Comparison of ENCODE assay signal across 18 mouse cellular contexts in genomic region chr2:44318436-44318835, GRCm38 (mm10).
DNase-seq lines count a peak whose midpoint lies in the region; ATAC-seq lines count a peak whose summit lies in the region.
"Had no signal": no experiment of that assay in that cellular context is flagged by ENCODE, and none has a peak within 500 bp of the region (broad histone marks: within the 10 kb centered on the region; RNA-seq: fewer than 3 reads in every experiment).

No protein-coding gene starts in this region.

- intact Hi-C loops in heart, postnatal 25 days (cut with DNase I): no loop called here

- H3K4me3 ChIP-seq in kidney, embryonic 16.5 days (ENCODE audit: low read length): no peak overlapping the region
- H3K4me3 ChIP-seq: limb, embryonic 15.5 days; midbrain, embryonic 12.5 days had no signal

- H3K9ac ChIP-seq in kidney, embryonic 16.5 days (replicated peaks; ENCODE audit: low read length): no peak overlapping the region
- H3K9ac ChIP-seq: limb, embryonic 15.5 days; midbrain, embryonic 12.5 days had no signal

- peak; percentile 89 for DNase-seq in heart, adult 11 months
- no peak for DNase-seq in heart, postnatal 25 days (ENCODE audit: low spot score)
- peak; percentile 19 for DNase-seq in urinary bladder, postnatal 25 days (ENCODE audit: low spot score)
- no peak for DNase-seq in urinary bladder, postnatal 10 days (ENCODE audit: low spot score)
- DNase-seq in testis, postnatal 14 days (ENCODE audit: low spot score): peak; percentile 21
- no peak for DNase-seq in thymus, postnatal 0 days (ENCODE audit: low spot score)
- DNase-seq: cerebellum, postnatal 14 days; embryo, embryonic 11 days; lung, postnatal 4 days; right cerebral cortex, adult 18-20 months had no signal

- H3K27me3 ChIP-seq in kidney, embryonic 16.5 days (ENCODE audit: insufficient read depth, low read length): no peaks in the 10 kb centered on the region
- H3K27me3 ChIP-seq: CH12.LX; limb, embryonic 15.5 days; midbrain, embryonic 12.5 days had no signal

- H3K4me1 ChIP-seq in kidney, embryonic 16.5 days (ENCODE audit: insufficient read depth, low read length): no peaks in the 10 kb centered on the region
- H3K4me1 ChIP-seq: limb, embryonic 15.5 days; midbrain, embryonic 12.5 days had no signal

- H3K36me3 ChIP-seq in kidney, embryonic 16.5 days (ENCODE audit: insufficient read depth, low read length): no peaks in the 10 kb centered on the region
- H3K36me3 ChIP-seq: limb, embryonic 15.5 days; midbrain, embryonic 12.5 days had no signal

- H3K4me2 ChIP-seq in kidney, embryonic 16.5 days (replicated peaks; ENCODE audit: low read depth, low read length): no peak overlapping the region
- H3K4me2 ChIP-seq: limb, embryonic 15.5 days; midbrain, embryonic 12.5 days had no signal

- H3K9me3 ChIP-seq in kidney, embryonic 16.5 days (ENCODE audit: low read length): no peaks in the 10 kb centered on the region
- H3K9me3 ChIP-seq: limb, embryonic 15.5 days; midbrain, embryonic 12.5 days had no signal

- H3K27ac ChIP-seq in kidney, embryonic 16.5 days (ENCODE audit: low read length): peak overlapping the region; percentile 87
- H3K27ac ChIP-seq: hindbrain, postnatal 0 days; limb, embryonic 15.5 days; midbrain, embryonic 12.5 days had no signal

- WGBS in kidney, embryonic 16.5 days: 69% methylated on average over 6 of the region's 6 CpGs

- peak; percentile 73 for ATAC-seq in kidney, embryonic 16.5 days (ENCODE audit: low FRiP score, low TSS enrichment)
- no peak for ATAC-seq in granulocyte monocyte progenitor cell, adult 5-6 weeks (replicated peaks; ENCODE audit: poor library complexity, severe bottlenecking)
- ATAC-seq: activated CD4-positive, CD25-positive, alpha-beta regulatory T cell, adult 4 months; forebrain, embryonic 16.5 days; hindbrain, postnatal 0 days had no signal

Comparison
In these comparisons a context has a peak if more than half of its experiments do, and no peak if none do; other contexts are left out.
1. DNase-seq: peak in heart, adult 11 months (single experiment), urinary bladder, postnatal 25 days (single experiment) and testis, postnatal 14 days (single experiment); none in heart, postnatal 25 days (single experiment), urinary bladder, postnatal 10 days (single experiment) and thymus, postnatal 0 days (single experiment).